Mouse (Mus musculus): ENCODE measurements around the gene Gtf2ird2. TPM values are rescaled to one million over a fixed set of nuclear protein-coding genes. Genes with fewer than 3 reads are reported as not detected.
A peak's percentile ranks its signal among the peaks of the same experiment; 100 is the strongest.

The Gtf2ird2 gene
- polyA plus RNA-seq, 1 experiment from 2014 or later: 6.9 TPM

DNA sequence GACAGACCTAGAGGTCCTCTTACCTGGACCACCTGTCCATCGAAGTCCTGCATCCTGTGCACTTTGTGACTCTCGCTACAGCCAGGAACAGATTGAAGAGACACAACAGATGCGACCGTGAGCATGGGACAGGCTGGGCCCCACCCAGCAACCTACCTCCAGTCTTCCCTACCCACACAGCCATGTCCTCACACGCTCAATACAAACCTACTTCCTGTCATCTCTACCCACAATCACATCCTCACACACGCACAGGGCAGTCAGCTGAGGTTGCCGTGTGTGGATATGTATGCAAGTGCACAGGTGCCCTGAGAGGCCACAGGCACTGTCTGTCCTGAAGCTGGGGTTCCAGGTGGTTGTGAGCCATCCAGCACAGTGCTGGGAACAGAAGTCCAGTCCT, 17.2 kb upstream of the Gtf2ird2 start:
- peaks cover 29% of the 10 kb centered on the region; the same call in 1 of the 2 replicates for H3K36me3 ChIP-seq (ENCODE audit: insufficient read depth, low read length)
- no peaks in the 10 kb centered on the region for H3K4me1 ChIP-seq (replicated peaks; ENCODE audit: insufficient read depth, low read length)
- no peak overlapping the region for H3K27ac ChIP-seq
- H3K9me3 ChIP-seq (replicated peaks; ENCODE audit: low read length): no peaks in the 10 kb centered on the region
- 91% methylated on average over 7 of the region's 7 CpGs for WGBS
- no peak overlapping the region for H3K4me3 ChIP-seq (replicated peaks; ENCODE audit: low read depth, low read length)
- DNase-seq (ENCODE audit: low spot score) (no peak), ATAC-seq (replicated peaks; ENCODE audit: low FRiP score, low read depth) (no peak)
- no peak for TF ChIP-seq CTCF (IDR thresholded peaks at IDR 0.05; ENCODE audit: low read depth)
- H3K27me3 ChIP-seq (ENCODE audit: insufficient read depth, low read length): no peaks in the 10 kb centered on the region
- no peak overlapping the region for H3K4me2 ChIP-seq (ENCODE audit: low read length)
- no peak overlapping the region for H3K9ac ChIP-seq (ENCODE audit: low read depth, low read length)

DNA sequence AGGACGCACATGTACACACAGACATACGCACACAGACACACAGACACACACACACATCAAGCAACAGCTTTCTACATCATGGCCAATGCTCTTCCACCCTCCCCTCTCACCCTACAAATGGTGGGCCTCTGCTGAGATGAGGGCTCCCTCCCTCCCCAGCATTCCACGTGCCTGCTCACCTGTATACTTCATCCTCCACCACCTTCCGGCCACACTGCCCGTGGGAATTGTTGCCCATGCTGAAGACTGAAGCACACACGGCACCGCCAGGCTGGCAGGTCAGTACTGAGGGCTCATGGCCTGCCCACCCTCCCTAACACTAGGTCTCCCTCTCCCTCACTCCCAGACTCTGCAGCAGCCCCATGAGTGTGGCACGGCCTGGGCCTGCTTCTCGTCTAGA, 15.8 kb upstream of the Gtf2ird2 start:
- no peak overlapping the region for H3K9ac ChIP-seq (ENCODE audit: low read depth, low read length)
- WGBS: 51% methylated on average over 9 of the region's 9 CpGs
- DNase-seq (ENCODE audit: low spot score) (no peak), ATAC-seq (replicated peaks; ENCODE audit: low FRiP score, low read depth) (peak; percentile 45)
- TF ChIP-seq CTCF (IDR thresholded peaks at IDR 0.05; ENCODE audit: low read depth): no peak
- no peaks in the 10 kb centered on the region for H3K4me1 ChIP-seq (replicated peaks; ENCODE audit: insufficient read depth, low read length)
- H3K4me2 ChIP-seq (ENCODE audit: low read length): no peak overlapping the region
- no peaks in the 10 kb centered on the region for H3K9me3 ChIP-seq (replicated peaks; ENCODE audit: low read length)
- no peak overlapping the region for H3K4me3 ChIP-seq (replicated peaks; ENCODE audit: low read depth, low read length)
- no peaks in the 10 kb centered on the region for H3K27me3 ChIP-seq (ENCODE audit: insufficient read depth, low read length)
- H3K36me3 ChIP-seq (ENCODE audit: insufficient read depth, low read length): peaks cover 21% of the 10 kb centered on the region; the same call in 1 of the 2 replicates
- peak overlapping the region; percentile 48; the same call in 1 of the 2 replicates for H3K27ac ChIP-seq

DNA sequence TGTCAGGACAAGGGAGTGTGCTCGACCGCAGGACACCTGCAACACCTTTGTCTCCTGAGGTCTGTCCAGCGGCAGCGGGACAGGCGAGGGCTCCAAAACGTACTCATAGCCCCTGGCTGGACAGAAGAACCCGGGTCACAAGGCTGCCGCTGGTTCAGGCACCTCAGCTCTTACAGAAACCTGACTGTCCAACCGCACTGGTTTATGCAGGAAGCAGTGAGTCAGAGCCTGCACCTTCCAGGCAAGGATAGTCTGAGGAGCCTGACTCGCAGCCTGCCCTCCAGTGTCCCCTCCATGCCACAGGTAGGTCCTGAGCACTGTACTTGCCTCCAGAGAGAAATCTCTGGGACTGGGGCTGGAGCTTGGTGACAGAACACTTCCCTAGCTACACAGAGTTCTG, 14.6 kb upstream of the Gtf2ird2 start:
- DNase-seq (ENCODE audit: low spot score) (no peak), ATAC-seq (replicated peaks; ENCODE audit: low FRiP score, low read depth) (no peak)
- H3K9me3 ChIP-seq (replicated peaks; ENCODE audit: low read length): no peaks in the 10 kb centered on the region
- H3K4me1 ChIP-seq (replicated peaks; ENCODE audit: insufficient read depth, low read length): no peaks in the 10 kb centered on the region
- H3K4me2 ChIP-seq (ENCODE audit: low read length): no peak overlapping the region
- no peak overlapping the region for H3K9ac ChIP-seq (ENCODE audit: low read depth, low read length)
- H3K27ac ChIP-seq: peak overlapping the region; percentile 44; the same call in 1 of the 2 replicates
- no peak for TF ChIP-seq CTCF (IDR thresholded peaks at IDR 0.05; ENCODE audit: low read depth)
- H3K27me3 ChIP-seq (ENCODE audit: insufficient read depth, low read length): no peaks in the 10 kb centered on the region
- WGBS: 84% methylated on average over 9 of the region's 10 CpGs
- H3K36me3 ChIP-seq (ENCODE audit: insufficient read depth, low read length): 0 out of 2 replicates have a peak, but pooled peaks cover 11% of the 10 kb centered on the region
- H3K4me3 ChIP-seq (replicated peaks; ENCODE audit: low read depth, low read length): no peak overlapping the region

DNA sequence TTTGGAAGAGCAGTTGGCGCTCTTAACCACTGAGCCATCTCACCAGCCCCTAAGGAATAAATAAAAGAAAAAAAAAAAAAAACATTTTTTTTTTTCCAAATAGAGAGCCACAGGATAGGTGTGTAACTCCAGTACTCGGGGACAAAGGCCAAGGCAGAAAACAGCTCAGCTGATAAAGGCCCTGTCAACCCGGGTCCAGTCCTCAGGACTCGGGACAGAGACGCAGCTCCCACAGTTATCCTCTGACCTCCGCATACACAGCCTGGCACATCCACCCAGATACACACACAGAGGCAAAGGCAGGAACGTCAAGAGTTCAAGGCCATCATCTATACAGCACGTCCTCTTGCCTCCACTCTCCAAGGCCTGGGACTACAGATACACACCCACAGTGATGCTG, 13.7 kb upstream of the Gtf2ird2 start:
- no peak overlapping the region for H3K4me3 ChIP-seq (replicated peaks; ENCODE audit: low read depth, low read length)
- 95% methylated on average over 8 of the region's 8 CpGs for WGBS
- H3K9ac ChIP-seq (ENCODE audit: low read depth, low read length): no peak overlapping the region
- H3K4me2 ChIP-seq (ENCODE audit: low read length): no peak overlapping the region
- no peak overlapping the region for H3K27ac ChIP-seq
- no peaks in the 10 kb centered on the region for H3K9me3 ChIP-seq (replicated peaks; ENCODE audit: low read length)
- TF ChIP-seq CTCF (IDR thresholded peaks at IDR 0.05; ENCODE audit: low read depth): no peak
- H3K27me3 ChIP-seq (ENCODE audit: insufficient read depth, low read length): no peaks in the 10 kb centered on the region
- no peak for ATAC-seq (replicated peaks; ENCODE audit: low FRiP score, low read depth)
- no peak for DNase-seq (ENCODE audit: low spot score)
- 0 out of 2 replicates have a peak, but pooled peaks cover 11% of the 10 kb centered on the region for H3K36me3 ChIP-seq (ENCODE audit: insufficient read depth, low read length)
- H3K4me1 ChIP-seq (replicated peaks; ENCODE audit: insufficient read depth, low read length): no peaks in the 10 kb centered on the region

DNA sequence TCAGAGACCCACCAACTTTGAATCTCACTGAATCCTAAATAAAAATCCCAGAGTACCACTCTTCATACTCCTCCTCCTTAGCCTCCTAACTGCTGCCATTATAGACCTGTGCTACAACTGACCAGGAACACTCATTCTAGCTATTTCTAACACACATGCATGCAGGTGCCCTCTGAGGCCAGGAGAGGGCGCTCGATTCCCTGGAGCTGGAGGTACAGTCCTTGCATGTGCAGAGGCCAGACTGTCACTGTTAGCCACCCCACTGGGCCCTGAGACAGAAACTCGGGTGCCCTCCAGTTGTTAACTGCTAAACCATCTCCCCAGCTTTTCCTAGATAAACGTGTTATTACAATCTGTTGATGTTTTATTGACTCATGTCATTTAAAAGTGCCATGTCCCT, 10.6 kb upstream of the Gtf2ird2 start:
- WGBS: 50% methylated on average over 4 of the region's 4 CpGs
- peak; percentile 54 for DNase-seq (ENCODE audit: low spot score)
- no peak for ATAC-seq (replicated peaks; ENCODE audit: low FRiP score, low read depth)

DNA sequence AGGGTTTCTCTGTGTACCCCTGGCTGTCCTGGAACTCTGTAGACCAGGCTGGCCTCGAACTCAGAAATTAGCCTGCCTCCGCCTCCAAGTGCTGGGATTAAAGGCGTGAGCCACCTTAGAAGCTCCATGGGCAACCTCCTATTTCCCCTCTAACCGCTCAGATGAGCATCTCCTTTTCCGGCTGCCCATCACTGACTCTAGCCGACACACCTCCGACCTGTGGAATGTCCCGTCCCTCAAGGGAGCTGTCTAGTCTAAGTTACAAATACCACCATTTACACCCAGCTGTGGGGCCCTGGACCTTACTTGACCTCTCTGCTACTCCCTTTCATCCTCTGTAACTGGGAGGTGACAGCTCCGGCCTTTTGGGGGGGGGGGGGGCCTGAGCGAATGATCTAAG, 8.1 kb upstream of the Gtf2ird2 start:
- Histone ChIP-seq H3K27ac (peak overlapping the region; percentile 90), H3K4me2 (ENCODE audit: low read length) (peak overlapping the region; percentile 69), H3K36me3 (ENCODE audit: insufficient read depth, low read length) (0 out of 2 replicates have a peak, but pooled peaks cover 6% of the 10 kb centered on the region), H3K27me3 (ENCODE audit: insufficient read depth, low read length) (no peaks in the 10 kb centered on the region), H3K9ac (ENCODE audit: low read depth, low read length) (peak overlapping the region; percentile 76), H3K4me1 (replicated peaks; ENCODE audit: insufficient read depth, low read length) (0 out of 2 replicates have a peak, but pooled peaks cover 3% of the 10 kb centered on the region), H3K9me3 (replicated peaks; ENCODE audit: low read length) (no peaks in the 10 kb centered on the region), H3K4me3 (replicated peaks; ENCODE audit: low read depth, low read length) (peak overlapping the region; percentile 85)
- DNase-seq (ENCODE audit: low spot score) (peak; percentile 69), ATAC-seq (replicated peaks; ENCODE audit: low FRiP score, low read depth) (peak; percentile 23)
- TF ChIP-seq CTCF (IDR thresholded peaks at IDR 0.05; ENCODE audit: low read depth): no peak
- WGBS: 4% methylated on average over 10 of the region's 10 CpGs

More for the DNA sequence above, 10.6 kb upstream of the Gtf2ird2 start:
- TF ChIP-seq CTCF (IDR thresholded peaks at IDR 0.05; ENCODE audit: low read depth): peak; percentile 75
- no peak overlapping the region for H3K9ac ChIP-seq (ENCODE audit: low read depth, low read length)
- H3K4me2 ChIP-seq (ENCODE audit: low read length): no peak overlapping the region
- H3K4me3 ChIP-seq (replicated peaks; ENCODE audit: low read depth, low read length): no peak overlapping the region
- H3K4me1 ChIP-seq (replicated peaks; ENCODE audit: insufficient read depth, low read length): 0 out of 2 replicates have a peak, but pooled peaks cover 3% of the 10 kb centered on the region
- H3K36me3 ChIP-seq (ENCODE audit: insufficient read depth, low read length): 0 out of 2 replicates have a peak, but pooled peaks cover 11% of the 10 kb centered on the region
- no peak overlapping the region for H3K27ac ChIP-seq
- no peaks in the 10 kb centered on the region for H3K9me3 ChIP-seq (replicated peaks; ENCODE audit: low read length)
- no peaks in the 10 kb centered on the region for H3K27me3 ChIP-seq (ENCODE audit: insufficient read depth, low read length)
